In the genomic region with DNA sequence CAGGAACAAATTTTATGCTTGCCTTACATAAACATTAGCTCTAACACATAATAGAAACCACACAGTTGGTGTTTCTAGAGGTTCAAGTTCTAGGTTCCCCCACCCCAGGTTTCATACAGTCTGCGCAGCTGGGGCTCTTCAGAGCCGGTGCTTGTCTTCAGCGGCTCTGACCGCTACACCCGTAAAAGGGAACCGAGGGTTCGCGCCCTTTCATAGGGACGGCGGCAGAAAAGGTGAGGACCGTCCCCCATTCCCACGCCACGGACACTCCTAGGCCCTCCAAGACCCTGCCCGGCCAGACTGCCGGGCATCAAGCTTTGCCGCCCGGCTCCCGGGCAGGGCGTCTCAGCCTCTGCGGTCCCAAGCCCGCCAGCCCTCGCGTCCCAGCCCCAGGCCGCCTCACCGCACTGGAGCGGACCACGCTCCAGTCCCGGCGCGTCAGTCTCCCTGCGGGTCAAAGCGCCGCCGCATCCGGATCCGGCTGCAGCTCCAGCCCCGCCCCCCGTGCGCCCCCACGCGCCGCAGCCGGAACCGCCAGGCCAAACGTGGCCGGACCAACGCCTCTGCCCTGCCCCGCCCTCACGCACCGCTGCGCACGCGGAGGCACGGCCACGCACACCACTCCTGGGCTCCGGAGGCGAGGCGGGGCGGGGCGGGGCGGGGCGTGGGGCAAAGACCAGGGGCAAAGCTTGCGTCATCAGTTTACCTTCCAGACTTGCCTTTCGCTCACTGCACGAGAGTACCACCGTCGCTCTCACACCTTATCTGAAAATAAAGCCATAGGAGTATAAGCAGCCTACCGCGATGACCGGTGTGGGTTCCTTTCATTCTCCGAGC, we compare ENCODE assay signal across 8 mouse cellular contexts. TPM values are rescaled to one million over a fixed set of nuclear protein-coding genes. Genes with fewer than 3 reads are reported as not detected.
DNase-seq lines count a peak whose midpoint lies in the region; ATAC-seq and TF ChIP-seq lines count a peak whose summit lies in the region.

No protein-coding gene starts in this region.

- H3K9me3 ChIP-seq in ES-Bruce4 (replicated peaks; ENCODE audit: control insufficient read depth, insufficient read depth, low read length, poor library complexity, severe bottlenecking), result peaks cover 11% of the 10 kb centered on the region; the same call in 1 of the 2 replicates
- no peaks in the 10 kb centered on the region for H3K9me3 ChIP-seq in forebrain, embryonic 12.5 days
- no peaks in the 10 kb centered on the region for H3K9me3 ChIP-seq in heart, postnatal 0 days (replicated peaks; ENCODE audit: control insufficient read depth, low read length)
- H3K9me3 ChIP-seq in liver, embryonic 15.5 days (replicated peaks), result no peaks in the 10 kb centered on the region
- no peaks in the 10 kb centered on the region for H3K9me3 ChIP-seq in neural tube, embryonic 12.5 days
- no peaks in the 10 kb centered on the region for H3K9me3 ChIP-seq in stomach, postnatal 0 days (ENCODE audit: control insufficient read depth, low read length)

- H3K4me2 ChIP-seq in forebrain, embryonic 12.5 days, result peak overlapping the region; percentile 81
- peak overlapping the region; percentile 92 for H3K4me2 ChIP-seq in heart, postnatal 0 days (ENCODE audit: low read depth, low read length)
- H3K4me2 ChIP-seq in liver, embryonic 15.5 days, result peak overlapping the region; percentile 96
- peak overlapping the region; percentile 88 for H3K4me2 ChIP-seq in neural tube, embryonic 12.5 days (replicated peaks)
- H3K4me2 ChIP-seq in stomach, postnatal 0 days (replicated peaks; ENCODE audit: low read depth), result peak overlapping the region; percentile 86

- peak; percentile 95 for ATAC-seq in forebrain, embryonic 12.5 days (ENCODE audit: low FRiP score)
- peak; percentile 98 for ATAC-seq in heart, postnatal 0 days (ENCODE audit: insufficient read depth, low read depth)
- ATAC-seq in liver, embryonic 15.5 days (ENCODE audit: insufficient read depth), result peak; percentile 95
- ATAC-seq in neural tube, embryonic 12.5 days (ENCODE audit: low FRiP score, low read depth), result peak; percentile 97
- peak; percentile 99 for ATAC-seq in stomach, postnatal 0 days (ENCODE audit: low FRiP score, low TSS enrichment)

- H3K27me3 ChIP-seq in ES-Bruce4 (ENCODE audit: control insufficient read depth, insufficient read depth, low read length, poor library complexity, severe bottlenecking), result no peaks in the 10 kb centered on the region
- H3K27me3 ChIP-seq in forebrain, embryonic 12.5 days, result no peaks in the 10 kb centered on the region
- no peaks in the 10 kb centered on the region for H3K27me3 ChIP-seq in heart, postnatal 0 days (ENCODE audit: control insufficient read depth, insufficient read depth, low read length)
- H3K27me3 ChIP-seq in liver, embryonic 15.5 days, result no peaks in the 10 kb centered on the region
- no peaks in the 10 kb centered on the region for H3K27me3 ChIP-seq in neural tube, embryonic 12.5 days (replicated peaks)
- no peaks in the 10 kb centered on the region for H3K27me3 ChIP-seq in stomach, postnatal 0 days (ENCODE audit: control insufficient read depth, insufficient read depth, low read length)

- H3K27ac ChIP-seq in ES-Bruce4 (ENCODE audit: insufficient read depth, low read length), result peak overlapping the region; percentile 80
- H3K27ac ChIP-seq in forebrain, embryonic 12.5 days, result peak overlapping the region; percentile 63; the same call in 1 of the 2 replicates
- peak overlapping the region; percentile 86 for H3K27ac ChIP-seq in heart, postnatal 0 days (ENCODE audit: low read depth)
- H3K27ac ChIP-seq in liver, embryonic 15.5 days (replicated peaks), result peak overlapping the region; percentile 78
- H3K27ac ChIP-seq in neural tube, embryonic 12.5 days, result peak overlapping the region; percentile 46; the same call in 1 of the 2 replicates
- peak overlapping the region; percentile 92 for H3K27ac ChIP-seq in stomach, postnatal 0 days (replicated peaks)

- H3K4me3 ChIP-seq in ES-Bruce4 (ENCODE audit: low read depth, low read length), result peak overlapping the region; percentile 87
- peak overlapping the region; percentile 85 for H3K4me3 ChIP-seq in forebrain, embryonic 12.5 days (replicated peaks)
- H3K4me3 ChIP-seq in heart, postnatal 0 days (ENCODE audit: low read depth, low read length), result peak overlapping the region; percentile 87
- H3K4me3 ChIP-seq in liver, embryonic 15.5 days (replicated peaks), result peak overlapping the region; percentile 69
- H3K4me3 ChIP-seq in neural tube, embryonic 12.5 days, result peak overlapping the region; percentile 78
- H3K4me3 ChIP-seq in stomach, postnatal 0 days (ENCODE audit: low read depth, low read length), result peak overlapping the region; percentile 82

- TF ChIP-seq EP300 in ES-Bruce4 (IDR thresholded peaks at IDR 0.05; ENCODE audit: insufficient read depth, low read depth, low read length), result no peak
- TF ChIP-seq EP300 in heart, postnatal 0 days (IDR thresholded peaks at IDR 0.05; ENCODE audit: low read depth), result no peak
- no peak for TF ChIP-seq EP300 in stomach, postnatal 0 days (optimal IDR thresholded peaks at IDR 0.05)

- WGBS in forebrain, embryonic 12.5 days, result under 1% methylated on average over 55 of the region's 71 CpGs
- under 1% methylated on average over 70 of the region's 71 CpGs for WGBS in heart, postnatal 0 days
- under 1% methylated on average over 71 of the region's 71 CpGs for WGBS in liver, embryonic 15.5 days (ENCODE audit: insufficient replicate concordance)
- WGBS in neural tube, embryonic 12.5 days, result under 1% methylated on average over 71 of the region's 71 CpGs
- under 1% methylated on average over 64 of the region's 71 CpGs for WGBS in stomach, postnatal 0 days

- peak overlapping the region; percentile 88 for H3K9ac ChIP-seq in ES-Bruce4 (ENCODE audit: low read depth, poor library complexity, severe bottlenecking)
- H3K9ac ChIP-seq in forebrain, embryonic 12.5 days, result peak overlapping the region; percentile 81
- H3K9ac ChIP-seq in heart, postnatal 0 days (replicated peaks; ENCODE audit: low read depth, low read length), result peak overlapping the region; percentile 91
- H3K9ac ChIP-seq in liver, embryonic 15.5 days, result peak overlapping the region; percentile 68
- H3K9ac ChIP-seq in neural tube, embryonic 12.5 days, result peak overlapping the region; percentile 86
- peak overlapping the region; percentile 90 for H3K9ac ChIP-seq in stomach, postnatal 0 days (ENCODE audit: low read length)

- no peak for TF ChIP-seq POLR2A in ES-Bruce4 (IDR thresholded peaks at IDR 0.05; ENCODE audit: insufficient read depth, low read length)

- peak; percentile 48 for DNase-seq in c-Kit-positive CD71-positive TER-119-positive erythroid progenitor cells, embryonic 14.5 days (ENCODE audit: low spot score)
- DNase-seq in heart, postnatal 0 days (ENCODE audit: low spot score), result peak; percentile 84
- DNase-seq in kidney, postnatal 4 days, result peak; percentile 95 to 97
- DNase-seq in stomach, postnatal 0 days (ENCODE audit: low spot score), result peak; percentile 97

- no peak for TF ChIP-seq CTCF in ES-Bruce4 (IDR thresholded peaks at IDR 0.05; ENCODE audit: low read depth, low read length)
- no peak for TF ChIP-seq CTCF in heart, postnatal 0 days (IDR thresholded peaks at IDR 0.05; ENCODE audit: low read depth)
- TF ChIP-seq CTCF in stomach, postnatal 0 days (IDR thresholded peaks at IDR 0.05; ENCODE audit: low read depth), result peak; percentile 46

- peaks cover 10% of the 10 kb centered on the region for H3K36me3 ChIP-seq in ES-Bruce4 (ENCODE audit: control insufficient read depth, insufficient read depth, low read length, poor library complexity, severe bottlenecking)
- no peaks in the 10 kb centered on the region for H3K36me3 ChIP-seq in forebrain, embryonic 12.5 days (replicated peaks)
- no peaks in the 10 kb centered on the region for H3K36me3 ChIP-seq in heart, postnatal 0 days (replicated peaks; ENCODE audit: control insufficient read depth, insufficient read depth, low read length)
- no peaks in the 10 kb centered on the region for H3K36me3 ChIP-seq in liver, embryonic 15.5 days (replicated peaks)
- H3K36me3 ChIP-seq in neural tube, embryonic 12.5 days, result no peaks in the 10 kb centered on the region
- H3K36me3 ChIP-seq in stomach, postnatal 0 days (ENCODE audit: control insufficient read depth, insufficient read depth, low read length), result no peaks in the 10 kb centered on the region

- H3K4me1 ChIP-seq in ES-Bruce4 (ENCODE audit: control insufficient read depth, insufficient read depth, low read length), result peaks cover 2% of the 10 kb centered on the region
- peaks cover 14% of the 10 kb centered on the region for H3K4me1 ChIP-seq in forebrain, embryonic 12.5 days
- peaks cover 14% of the 10 kb centered on the region for H3K4me1 ChIP-seq in heart, postnatal 0 days (ENCODE audit: control insufficient read depth, insufficient read depth)
- H3K4me1 ChIP-seq in liver, embryonic 15.5 days (replicated peaks), result peaks cover 37% of the 10 kb centered on the region
- H3K4me1 ChIP-seq in neural tube, embryonic 12.5 days, result no peaks in the 10 kb centered on the region
- no peaks in the 10 kb centered on the region for H3K4me1 ChIP-seq in stomach, postnatal 0 days (replicated peaks; ENCODE audit: control insufficient read depth, insufficient read depth)

RNA-seq across cellular contexts. Expression of gene Gnpnat1, which starts 16.1 kb away (rescaled TPM):
- polyA plus RNA-seq in ES-Bruce4 (2011; ENCODE audit: insufficient read depth, insufficient read length, low read depth, missing spikeins), result 96.6 and 98.5 TPM in 2 replicates
- 25.2 and 28.5 TPM in 2 replicates for polyA plus RNA-seq in forebrain, embryonic 12.5 days (2016; fragmentation: Nextera tagmentation; extraction: Ambion mirVana)
- 5.3 and 11.0 TPM in 2 replicates for total RNA-seq in heart, postnatal 0 days (2014; rRNA removed; ENCODE audit: low replicate concordance)
- polyA plus RNA-seq in heart, postnatal 0 days (2015; fragmentation: Nextera tagmentation; extraction: Ambion mirVana), result 18.6 and 22.1 TPM in 2 replicates
- polyA plus RNA-seq in liver, embryonic 15.5 days (2015; fragmentation: Nextera tagmentation; extraction: Ambion mirVana), result 25.2 and 30.2 TPM in 2 replicates
- 29.2 and 30.9 TPM in 2 replicates for polyA plus RNA-seq in neural tube, embryonic 12.5 days (2016; fragmentation: Nextera tagmentation; extraction: Ambion mirVana)
- polyA plus RNA-seq in stomach, postnatal 0 days (2015; fragmentation: Nextera tagmentation; extraction: Ambion mirVana), result 44.3 and 45.3 TPM in 2 replicates

RNA-seq across cellular contexts. Expression of gene Styx, which starts 37.7 kb away (rescaled TPM):
- 31.1 and 36.7 TPM in 2 replicates for polyA plus RNA-seq in ES-Bruce4 (2011; ENCODE audit: insufficient read depth, insufficient read length, low read depth, missing spikeins)
- 42.2 and 45.8 TPM in 2 replicates for polyA plus RNA-seq in forebrain, embryonic 12.5 days (2016; fragmentation: Nextera tagmentation; extraction: Ambion mirVana)
- 11.9 and 22.2 TPM in 2 replicates for total RNA-seq in heart, postnatal 0 days (2014; rRNA removed; ENCODE audit: low replicate concordance)
- polyA plus RNA-seq in heart, postnatal 0 days (2015; fragmentation: Nextera tagmentation; extraction: Ambion mirVana), result 69.0 and 69.9 TPM in 2 replicates
- 16.2 TPM in 2 replicates for polyA plus RNA-seq in liver, embryonic 15.5 days (2015; fragmentation: Nextera tagmentation; extraction: Ambion mirVana)
- polyA plus RNA-seq in neural tube, embryonic 12.5 days (2016; fragmentation: Nextera tagmentation; extraction: Ambion mirVana), result 47.1 and 52.0 TPM in 2 replicates
- 48.8 and 50.6 TPM in 2 replicates for polyA plus RNA-seq in stomach, postnatal 0 days (2015; fragmentation: Nextera tagmentation; extraction: Ambion mirVana)

RNA-seq across cellular contexts. Expression of gene Psmc6, which starts 59.0 kb away (rescaled TPM):
- 571 and 612 TPM in 2 replicates for polyA plus RNA-seq in ES-Bruce4 (2011; ENCODE audit: insufficient read depth, insufficient read length, low read depth, missing spikeins)
- polyA plus RNA-seq in forebrain, embryonic 12.5 days (2016; fragmentation: Nextera tagmentation; extraction: Ambion mirVana), result 221 and 226 TPM in 2 replicates
- 61.5 and 163 TPM in 2 replicates for total RNA-seq in heart, postnatal 0 days (2014; rRNA removed; ENCODE audit: low replicate concordance)
- polyA plus RNA-seq in heart, postnatal 0 days (2015; fragmentation: Nextera tagmentation; extraction: Ambion mirVana), result 120 and 125 TPM in 2 replicates
- 69.2 and 84.9 TPM in 2 replicates for polyA plus RNA-seq in liver, embryonic 15.5 days (2015; fragmentation: Nextera tagmentation; extraction: Ambion mirVana)
- 202 and 219 TPM in 2 replicates for polyA plus RNA-seq in neural tube, embryonic 12.5 days (2016; fragmentation: Nextera tagmentation; extraction: Ambion mirVana)
- 94.4 and 94.9 TPM in 2 replicates for polyA plus RNA-seq in stomach, postnatal 0 days (2015; fragmentation: Nextera tagmentation; extraction: Ambion mirVana)

Comparison
In these comparisons a context has a peak if more than half of its experiments do, and no peak if none do; other contexts are left out.
1. Peak in every context shown above with its lines: DNase-seq, ATAC-seq, H3K4me3 ChIP-seq and H3K27ac ChIP-seq.